Comparison of ENCODE assay signal across 12 mouse cellular contexts in the genomic region with DNA sequence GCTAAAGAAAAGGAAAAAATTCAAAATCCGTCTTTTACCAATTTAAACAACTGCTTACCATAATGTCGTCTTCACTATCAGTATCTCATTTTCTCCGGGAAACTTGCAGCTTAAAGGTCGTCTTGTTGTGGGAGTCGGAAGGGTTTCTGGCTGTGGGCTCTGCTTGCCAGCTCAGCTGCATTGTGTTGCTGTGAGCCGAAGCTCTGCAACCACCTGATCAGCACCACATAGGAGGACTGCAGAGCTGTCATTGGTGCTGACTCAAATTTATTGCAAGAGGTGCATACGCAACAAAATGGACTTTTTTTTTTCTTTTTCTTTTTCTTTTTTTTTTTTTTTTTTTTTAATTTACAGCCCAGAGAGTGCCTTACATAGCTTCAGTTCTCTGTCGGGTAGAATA. TPM values are rescaled to one million over a fixed set of nuclear protein-coding genes. Genes with fewer than 3 reads are reported as not detected.
DNase-seq lines count a peak whose midpoint lies in the region; ATAC-seq and TF ChIP-seq lines count a peak whose summit lies in the region.
"Had no signal": no experiment of that assay in that cellular context is flagged by ENCODE, and none has a peak within 500 bp of the region (broad histone marks: within the 10 kb centered on the region; RNA-seq: fewer than 3 reads in every experiment).

Gene Omg, minus strand, starts transcription at position 240 of the 400 bp plus-strand sequence.

- peak in 1 of 2 experiments; percentile 36 for DNase-seq in cerebellum, adult 2 months
- no peak for DNase-seq in cerebellum, postnatal 4 days (ENCODE audit: low spot score in 2 of 2)
- peak; percentile 55 to 71 for DNase-seq in left cerebral cortex, postnatal 10 days (ENCODE audit: extremely low spot score in 1 of 2, low spot score in 2 of 2)
- peak; percentile 75 to 77 for DNase-seq in right cerebral cortex, adult 2 months (ENCODE audit: low spot score in 2 of 2)
- DNase-seq in limb, embryonic 10.5 days (ENCODE audit: low spot score), result no peak
- no peak for DNase-seq in testis, postnatal 10 days (ENCODE audit: low spot score)
- no peak for DNase-seq in urinary bladder, postnatal 10 days (ENCODE audit: low spot score)
- DNase-seq: heart, postnatal 14 days had no signal

- WGBS in cerebellum, adult 2 months, result 45% methylated on average over 8 of the region's 8 CpGs
- WGBS in hindbrain, embryonic 13.5 days, result 26% methylated on average over 8 of the region's 8 CpGs
- WGBS in limb, embryonic 10.5 days, result 68% methylated on average over 8 of the region's 8 CpGs

- intact Hi-C loops in left cerebral cortex, postnatal 10 days (cut with DNase I), result no loop called here

- no peak within 1 kb of the TSS for H3K9ac ChIP-seq in hindbrain, embryonic 13.5 days
- H3K9ac ChIP-seq: embryonic facial prominence, embryonic 13.5 days; liver, embryonic 14.5 days; neural tube, embryonic 12.5 days had no signal

- H3K4me1 ChIP-seq in cerebellum, adult 2 months (ENCODE audit: control insufficient read depth, insufficient read depth, low read length), result no peaks in the 10 kb centered on the region
- H3K4me1 ChIP-seq in hindbrain, embryonic 13.5 days (replicated peaks), result peaks cover 16% of the 10 kb centered on the region
- no peaks in the 10 kb centered on the region for H3K4me1 ChIP-seq in limb, embryonic 10.5 days
- H3K4me1 ChIP-seq: embryonic facial prominence, embryonic 13.5 days had no signal

- H3K36me3 ChIP-seq in hindbrain, embryonic 13.5 days, result no peaks in the 10 kb centered on the region
- no peaks in the 10 kb centered on the region for H3K36me3 ChIP-seq in limb, embryonic 10.5 days
- H3K36me3 ChIP-seq: embryonic facial prominence, embryonic 13.5 days; neural tube, embryonic 12.5 days had no signal

- H3K9me3 ChIP-seq in hindbrain, embryonic 13.5 days, result no peaks in the 10 kb centered on the region
- H3K9me3 ChIP-seq in limb, embryonic 10.5 days (replicated peaks), result no peaks in the 10 kb centered on the region
- H3K9me3 ChIP-seq: embryonic facial prominence, embryonic 13.5 days; neural tube, embryonic 12.5 days had no signal

- no peak within 1 kb of the TSS; the same call in 1 of the 2 replicates for H3K27ac ChIP-seq in cerebellum, adult 2 months (ENCODE audit: insufficient read depth, low read length)
- peak within 1 kb of the TSS; percentile 60 for H3K27ac ChIP-seq in hindbrain, embryonic 13.5 days
- no peak within 1 kb of the TSS for H3K27ac ChIP-seq in limb, embryonic 10.5 days
- H3K27ac ChIP-seq: embryonic facial prominence, embryonic 13.5 days; liver, embryonic 14.5 days; neural tube, embryonic 12.5 days had no signal

- TF ChIP-seq POLR2A in cerebellum, adult 2 months (IDR thresholded peaks at IDR 0.05; ENCODE audit: borderline replicate concordance, insufficient read depth, low read length), result peak; percentile 31; the same call in 1 of the 2 replicates

- no peak for TF ChIP-seq CTCF in cerebellum, adult 2 months (IDR thresholded peaks at IDR 0.05; ENCODE audit: borderline replicate concordance, insufficient read depth, low read depth, low read length)

- no peaks in the 10 kb centered on the region for H3K27me3 ChIP-seq in cerebellum, adult 2 months (ENCODE audit: control insufficient read depth, insufficient read depth, low read length)
- H3K27me3 ChIP-seq in hindbrain, embryonic 13.5 days, result no peaks in the 10 kb centered on the region
- no peaks in the 10 kb centered on the region for H3K27me3 ChIP-seq in limb, embryonic 10.5 days (ENCODE audit: low read depth, poor library complexity, severe bottlenecking)
- H3K27me3 ChIP-seq: embryonic facial prominence, embryonic 13.5 days; neural tube, embryonic 12.5 days had no signal

- 0 out of 2 replicates have a peak within 1 kb of the TSS, but pooled peaks have one; percentile 13 for H3K4me2 ChIP-seq in hindbrain, embryonic 13.5 days
- H3K4me2 ChIP-seq: embryonic facial prominence, embryonic 13.5 days; neural tube, embryonic 12.5 days had no signal

- H3K4me3 ChIP-seq in cerebellum, adult 2 months (replicated peaks; ENCODE audit: insufficient read depth, low read depth, low read length), result peak within 1 kb of the TSS; percentile 2
- H3K4me3 ChIP-seq in hindbrain, embryonic 13.5 days, result no peak within 1 kb of the TSS
- no peak within 1 kb of the TSS for H3K4me3 ChIP-seq in limb, embryonic 10.5 days
- H3K4me3 ChIP-seq: embryonic facial prominence, embryonic 13.5 days; neural tube, embryonic 12.5 days had no signal

- ATAC-seq in hindbrain, embryonic 13.5 days (ENCODE audit: low FRiP score), result no peak

RNA-seq across cellular contexts. Expression of gene Omg, which starts in this region (rescaled TPM):
- polyA plus RNA-seq in cerebellum, adult 2 months (2012; rRNA removed), result 127 and 137 TPM in 2 replicates
- 1.3 and 2.1 TPM in 2 replicates for polyA plus RNA-seq in hindbrain, embryonic 13.5 days (2015; fragmentation: Nextera tagmentation; extraction: Ambion mirVana)
- 10 to 100 TPM; 80.0 to 90.9 TPM for total RNA-seq in left cerebral cortex, postnatal 10 days (2021)
- 0.08 and 0.34 TPM in 2 replicates for polyA plus RNA-seq in limb, embryonic 10.5 days (2016; fragmentation: Nextera tagmentation; extraction: Ambion mirVana)
- total RNA-seq: heart, postnatal 14 days had no signal

Comparison
In these comparisons a context has a peak if more than half of its experiments do, and no peak if none do; other contexts are left out.
1. RNA of gene Omg (polyA plus RNA-seq): 127 to 137 TPM in cerebellum, adult 2 months; 1.3 to 2.1 TPM in hindbrain, embryonic 13.5 days and 0.08 to 0.34 TPM in limb, embryonic 10.5 days; every median in the first group is over 10 times any median in the second.
2. DNase-seq: peak in left cerebral cortex, postnatal 10 days (2 of 2) and right cerebral cortex, adult 2 months (2 of 2); none in cerebellum, postnatal 4 days (0 of 2), limb, embryonic 10.5 days (single experiment), testis, postnatal 10 days (single experiment) and urinary bladder, postnatal 10 days (single experiment).